Mouse (Mus musculus) kidney, adult 2 months (tissue): Measurements from ENCODE around the gene Dnpep.

Experiments used
- CTCF ChIP-seq: fragments of 200-500 bp; conservative IDR thresholded peaks from 2 replicates; pipeline ENCODE4 v1.5.1; 2011; ENCODE audit warnings: low read depth, mild to moderate bottlenecking, control low read depth, low read length, moderate library complexity, mixed read lengths; ENCODE audit not compliant: insufficient read depth, insufficient read length
- POLR2A ChIP-seq: fragments of 200-500 bp; IDR thresholded peaks from one replicate; pipeline ENCODE4 v1.6.1; 2011; ENCODE audit warnings: low read depth, low read length, control low read depth

GRCm38 (mm10) chr1:75339337-75339736 is 21.5 kb upstream of the Dnpep start:
- no peak for TF ChIP-seq CTCF
- no peak for TF ChIP-seq POLR2A
